Mouse (Mus musculus) right cerebral cortex, postnatal 25 days (tissue): ENCODE measurements around the gene Iqcc.
A peak's percentile ranks its signal among the peaks of the same experiment; 100 is the strongest.

Source experiments
- DNase-seq: peaks from one replicate; pipeline ENCODE4 v3.0.0; 2022

Iqcc gene

DNA sequence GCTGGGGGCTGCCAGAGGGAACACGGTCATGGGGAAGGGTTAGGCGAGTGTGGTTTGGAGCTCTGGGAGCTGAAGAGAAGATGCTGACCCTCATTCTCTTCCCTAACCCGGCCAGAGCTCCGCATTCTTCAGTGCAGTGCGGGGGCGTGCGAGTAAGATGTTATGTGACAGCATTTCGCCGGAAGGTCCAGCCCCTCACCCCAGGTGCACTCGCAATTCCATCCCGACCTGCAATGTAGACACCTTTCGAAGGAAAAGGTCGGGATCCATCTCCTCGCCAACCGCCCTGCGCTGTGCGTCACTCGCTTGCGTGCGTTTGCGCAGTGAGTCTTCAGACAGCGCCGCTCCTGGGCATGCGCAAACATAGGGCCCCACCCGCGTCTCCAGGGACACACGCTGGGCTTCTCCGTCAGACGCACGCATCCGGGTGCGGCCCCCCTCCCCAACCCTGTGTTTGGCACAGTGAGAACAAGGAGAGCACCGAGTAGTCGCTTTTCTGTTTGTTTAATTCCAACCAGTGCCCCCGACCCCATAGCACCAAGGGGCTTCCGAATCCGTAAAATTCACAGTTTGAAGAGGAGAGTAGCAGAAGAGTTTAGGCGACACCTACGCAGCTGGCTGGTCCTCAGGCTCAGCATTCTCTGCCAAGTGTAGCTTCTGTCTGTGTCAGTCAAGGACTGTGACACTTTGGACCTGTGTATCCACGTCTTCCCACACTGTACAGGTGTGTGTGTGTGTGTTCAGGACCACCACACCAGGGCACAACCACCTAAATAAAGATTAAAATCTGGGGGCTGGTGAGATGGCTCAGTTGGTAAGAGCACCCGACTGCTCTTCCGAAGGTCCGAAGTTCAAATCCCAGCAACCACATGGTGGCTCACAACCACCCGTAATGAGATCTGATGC, at the start of gene Iqcc:
TSS of gene Iqcc (minus strand) at position 314 of the 906 bp plus-strand sequence.
- DNase-seq, result peak; percentile 96

DNA sequence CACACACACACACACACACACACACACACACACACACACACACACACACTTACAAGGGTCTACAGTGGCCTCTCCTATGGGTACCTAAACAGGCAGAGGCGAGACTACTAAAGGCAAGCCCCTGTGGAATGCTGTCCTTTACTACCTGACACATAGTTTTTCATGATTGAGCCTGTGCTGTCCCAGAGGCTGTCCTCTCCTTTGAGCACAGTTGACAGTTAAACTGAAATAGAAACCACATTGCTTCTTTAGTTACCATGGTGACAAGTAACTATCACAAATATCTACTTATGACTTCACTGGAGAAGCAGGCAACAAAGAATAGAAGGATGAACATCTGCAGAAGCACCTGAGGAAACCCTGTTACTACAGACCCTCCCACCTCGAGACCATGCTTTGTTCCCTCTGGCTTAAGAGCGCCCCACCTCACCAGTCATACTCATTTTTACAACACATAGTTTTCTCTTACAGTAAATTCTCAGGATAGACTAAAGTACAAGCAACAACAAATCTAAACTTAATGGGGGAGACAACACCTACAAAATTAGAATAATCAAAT, 43.4 kb upstream of the Iqcc start:
- no peak for DNase-seq

- peak; percentile 24 for DNase-seq
Observed at GRCm38 (mm10) chr4:129661584-129661983, 42.7 kb upstream of the Iqcc start.

GRCm38 (mm10) chr4:129654770-129655169, 35.9 kb upstream of the Iqcc start:
- DNase-seq, result no peak

DNA sequence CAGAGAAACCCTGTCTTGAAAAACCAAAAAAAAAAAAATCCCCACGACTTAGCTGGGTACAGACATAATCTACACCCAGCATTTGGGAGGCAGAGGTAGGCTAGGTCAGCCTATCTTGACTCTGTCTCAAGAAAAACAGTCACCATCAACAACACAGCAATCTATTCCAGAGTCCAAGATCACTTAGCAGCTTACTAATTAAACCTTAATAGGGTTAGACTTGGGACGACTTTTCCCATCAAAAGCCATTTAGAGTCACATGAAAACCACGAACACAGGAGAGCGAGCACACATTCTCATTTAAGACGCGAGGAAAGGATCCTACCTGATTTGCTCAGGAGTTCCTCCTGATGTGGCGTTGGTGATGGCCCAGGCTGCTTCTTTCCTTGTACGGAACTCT, 31.5 kb upstream of the Iqcc start:
- DNase-seq, result no peak

DNA sequence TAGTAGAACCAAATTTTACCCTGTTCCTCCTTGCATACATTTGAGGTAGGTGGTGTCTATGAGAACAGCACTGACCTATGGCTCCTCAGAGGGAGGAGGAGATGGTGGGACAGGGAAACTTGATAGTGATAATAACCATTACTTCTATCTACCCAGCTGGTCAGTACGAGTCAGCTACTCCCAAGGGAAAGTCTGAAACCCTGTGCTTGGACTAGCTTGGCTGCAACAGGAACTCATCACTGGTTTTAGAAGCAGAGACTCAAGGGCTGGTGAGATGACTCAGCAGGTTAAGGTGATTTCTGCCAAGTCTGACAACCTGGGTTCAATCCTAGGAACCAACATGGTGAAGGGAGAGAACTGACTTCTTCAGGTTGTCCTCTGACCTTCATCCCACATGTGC, 29.8 kb upstream of the Iqcc start:
- DNase-seq, result no peak

DNA sequence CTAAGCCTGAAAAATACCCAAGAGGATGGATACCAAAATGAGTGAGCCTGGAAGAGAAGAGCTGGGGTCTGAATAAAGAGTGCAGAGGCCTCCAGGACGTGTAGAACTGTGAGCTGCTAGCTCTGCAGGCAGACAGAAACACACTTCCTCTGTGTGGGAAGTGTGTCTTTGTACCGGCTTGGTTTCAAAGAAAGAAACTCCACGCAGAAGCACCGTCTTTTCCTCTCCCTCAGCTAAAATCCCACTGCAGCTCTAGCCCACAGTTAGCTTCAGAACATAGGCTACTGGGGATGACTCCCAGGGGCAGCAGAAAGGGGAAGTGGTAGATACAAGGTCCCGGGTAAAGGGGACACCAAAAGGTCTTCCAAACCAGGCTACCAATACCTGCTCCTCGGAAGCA, 26.3 kb upstream of the Iqcc start:
- DNase-seq, result no peak

DNA sequence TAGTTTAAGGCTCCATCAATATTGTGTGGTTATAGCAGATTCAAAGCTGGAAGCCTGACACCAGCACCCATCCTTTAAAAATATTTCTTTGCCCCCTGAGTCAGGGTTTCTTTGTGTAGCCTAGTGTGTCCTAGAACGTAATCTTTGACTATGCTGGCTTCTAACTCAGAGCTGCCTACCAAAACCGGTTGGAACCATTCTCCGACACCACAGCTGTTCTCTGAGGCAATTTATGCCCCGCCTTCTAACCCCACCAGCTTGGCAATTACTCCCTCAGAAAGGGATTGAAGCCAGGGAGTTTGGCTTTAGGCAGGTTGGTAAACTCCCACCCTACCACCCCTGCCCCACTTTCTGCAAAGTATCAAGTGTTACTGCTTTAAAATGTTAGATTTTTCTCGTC, 22.9 kb upstream of the Iqcc start:
- no peak for DNase-seq

DNA sequence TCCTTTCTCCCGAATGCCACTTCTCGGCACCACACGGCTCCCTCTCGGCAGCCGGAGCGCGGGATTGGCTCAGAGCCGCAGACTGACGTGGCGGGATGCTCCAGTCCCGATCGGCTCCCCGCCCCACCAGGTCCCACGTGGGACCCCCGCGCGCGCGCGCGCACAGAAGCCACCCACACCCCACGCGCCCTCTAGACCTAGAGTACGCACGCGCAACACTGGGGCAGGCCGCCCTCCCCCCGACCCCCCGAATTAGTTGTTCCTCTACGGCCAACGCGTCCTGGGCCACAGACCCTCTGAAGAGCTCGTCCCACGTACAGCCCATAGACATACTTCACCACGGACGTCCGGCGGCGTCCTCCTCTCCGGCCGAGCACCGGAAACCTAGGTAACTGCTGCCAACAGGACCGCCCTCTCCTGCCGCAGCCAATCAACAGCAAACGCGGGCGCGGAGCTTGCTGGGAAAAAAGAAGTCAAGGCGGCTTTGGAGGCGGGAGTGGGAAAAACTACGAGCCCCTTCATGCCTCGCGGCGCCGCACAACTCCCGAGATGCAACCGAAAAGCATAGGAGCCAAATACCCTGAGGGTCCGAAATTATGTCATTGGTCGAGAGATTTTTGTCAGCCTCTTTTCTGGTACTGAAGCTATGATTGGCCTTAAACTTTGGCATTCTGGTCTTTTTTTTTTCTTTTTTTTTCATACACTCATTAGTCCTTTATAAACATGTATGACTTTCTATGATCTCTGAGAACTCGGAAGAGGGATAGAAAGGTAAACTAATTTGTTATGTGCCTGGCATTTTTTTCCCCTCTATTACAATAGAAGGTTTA, 22.0 kb upstream of the Iqcc start, which contains the start of gene Txlna:
TSS of gene Txlna (minus strand) at position 428 of the 830 bp plus-strand sequence.
- peak; percentile 96 for DNase-seq

- no peak for DNase-seq
Observed at GRCm38 (mm10) chr4:129640101-129640637, 21.3 kb upstream of the Iqcc start.

GRCm38 (mm10) chr4:129639221-129639620, 20.3 kb upstream of the Iqcc start:
- no peak for DNase-seq

- no peak for DNase-seq
Observed at GRCm38 (mm10) chr4:129633852-129634251, 15.0 kb upstream of the Iqcc start.

DNA sequence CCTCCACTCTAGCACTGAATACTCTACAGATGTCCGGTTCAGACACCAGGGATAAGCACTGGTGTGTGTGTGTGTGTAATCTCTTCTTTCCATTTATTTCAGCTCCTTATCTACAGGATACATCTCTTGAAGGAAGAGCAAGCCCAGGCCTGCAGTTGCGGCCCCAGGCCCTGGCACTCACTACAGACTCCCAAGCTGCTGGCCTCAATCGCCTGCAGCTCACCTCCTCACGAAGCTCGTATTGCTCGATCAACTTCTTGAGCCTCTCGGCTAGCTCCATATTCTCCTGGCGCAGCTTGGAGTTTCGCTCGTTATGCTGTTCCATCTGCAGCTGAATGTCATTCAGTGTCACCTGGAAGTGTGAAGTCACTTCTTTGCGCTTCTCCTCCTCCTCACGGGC, 13.0 kb upstream of the Iqcc start:
- DNase-seq, result no peak

- no peak for DNase-seq
Observed at GRCm38 (mm10) chr4:129630944-129631343, 12.0 kb upstream of the Iqcc start.

- no peak for DNase-seq
Observed at GRCm38 (mm10) chr4:129626035-129626434, 7.1 kb upstream of the Iqcc start.

- DNase-seq, result no peak
Observed at GRCm38 (mm10) chr4:129625496-129625895, 6.6 kb upstream of the Iqcc start.

GRCm38 (mm10) chr4:129625029-129625370, 6.1 kb upstream of the Iqcc start:
- DNase-seq, result no peak

DNA sequence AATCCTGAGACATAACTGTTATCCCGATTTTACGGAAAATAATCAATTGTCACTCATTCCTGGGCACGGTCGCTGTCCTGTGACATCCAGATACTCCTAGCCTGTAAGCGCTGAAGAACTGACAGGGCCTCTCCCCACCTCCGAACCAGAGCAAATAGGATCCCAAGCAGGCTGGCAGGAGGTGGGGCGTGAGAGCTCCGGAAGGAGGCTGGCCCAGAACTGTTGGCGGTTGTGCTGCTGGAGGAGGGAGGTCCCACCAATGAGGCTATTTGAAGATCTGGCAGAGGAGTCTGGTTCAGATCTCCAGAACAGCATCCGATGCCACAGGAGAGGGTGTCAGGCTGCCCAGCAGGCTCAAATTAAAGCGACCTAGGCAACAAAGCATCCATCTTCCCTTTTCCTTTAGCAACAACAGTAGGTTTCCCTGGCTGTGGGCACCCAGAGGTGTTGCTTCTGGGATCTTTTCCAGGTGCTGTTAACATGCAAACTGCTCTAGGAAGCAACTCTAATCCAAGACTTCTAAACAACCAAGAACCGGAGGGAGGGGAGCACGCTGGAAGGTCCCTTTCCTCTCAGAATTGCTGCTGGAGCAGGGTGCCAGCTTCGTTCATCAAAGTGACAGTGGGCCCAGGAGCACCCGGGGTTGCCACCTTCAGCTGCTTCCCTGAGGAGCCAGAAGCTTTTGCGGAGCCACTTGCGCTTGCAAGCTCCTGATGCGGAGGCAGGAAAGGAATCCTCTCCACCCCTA, 5.6 kb upstream of the Iqcc start:
- DNase-seq, result peak; percentile 88

- DNase-seq, result peak; percentile 59
Observed at GRCm38 (mm10) chr4:129623681-129624091, 4.8 kb upstream of the Iqcc start, which contains the start of gene Ccdc28b. Gene Ccdc28b (minus strand): TSS chr4:129623947.

DNA sequence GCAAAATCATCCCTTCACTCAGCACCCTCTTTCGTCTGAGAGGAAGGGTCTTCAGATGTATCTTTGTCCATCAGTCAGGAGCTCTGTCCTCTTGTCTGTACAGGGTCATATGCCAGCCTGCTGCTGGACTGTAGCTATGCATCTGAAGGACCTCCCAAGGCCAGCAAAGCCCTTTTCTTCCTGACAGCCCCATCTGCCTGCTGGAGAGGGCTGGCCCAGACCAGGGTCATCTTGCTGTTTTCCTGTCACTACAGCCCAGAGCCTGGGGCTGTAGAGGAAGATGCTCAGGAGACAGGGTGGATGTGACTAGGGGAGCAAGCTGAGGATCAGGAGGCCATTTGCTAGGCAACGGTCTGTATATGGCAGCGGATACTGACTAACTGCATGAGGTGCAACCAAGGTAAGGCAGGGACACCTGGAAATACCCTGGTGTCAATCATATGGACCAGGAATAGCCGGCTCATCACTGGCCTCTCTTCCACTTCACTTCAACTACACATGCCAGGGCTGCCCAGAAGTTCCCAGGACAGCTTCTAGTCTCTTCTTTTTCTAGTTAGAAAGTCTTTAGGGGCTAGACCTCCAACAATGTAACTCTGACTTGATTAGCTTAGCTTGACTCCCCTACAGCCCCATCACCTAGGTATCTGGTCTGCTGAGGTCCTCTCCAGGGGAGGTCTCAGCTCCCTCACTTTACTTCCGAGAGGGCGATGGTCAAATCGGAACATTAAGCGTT, 4.1 kb upstream of the Iqcc start:
- DNase-seq, result no peak

DNA sequence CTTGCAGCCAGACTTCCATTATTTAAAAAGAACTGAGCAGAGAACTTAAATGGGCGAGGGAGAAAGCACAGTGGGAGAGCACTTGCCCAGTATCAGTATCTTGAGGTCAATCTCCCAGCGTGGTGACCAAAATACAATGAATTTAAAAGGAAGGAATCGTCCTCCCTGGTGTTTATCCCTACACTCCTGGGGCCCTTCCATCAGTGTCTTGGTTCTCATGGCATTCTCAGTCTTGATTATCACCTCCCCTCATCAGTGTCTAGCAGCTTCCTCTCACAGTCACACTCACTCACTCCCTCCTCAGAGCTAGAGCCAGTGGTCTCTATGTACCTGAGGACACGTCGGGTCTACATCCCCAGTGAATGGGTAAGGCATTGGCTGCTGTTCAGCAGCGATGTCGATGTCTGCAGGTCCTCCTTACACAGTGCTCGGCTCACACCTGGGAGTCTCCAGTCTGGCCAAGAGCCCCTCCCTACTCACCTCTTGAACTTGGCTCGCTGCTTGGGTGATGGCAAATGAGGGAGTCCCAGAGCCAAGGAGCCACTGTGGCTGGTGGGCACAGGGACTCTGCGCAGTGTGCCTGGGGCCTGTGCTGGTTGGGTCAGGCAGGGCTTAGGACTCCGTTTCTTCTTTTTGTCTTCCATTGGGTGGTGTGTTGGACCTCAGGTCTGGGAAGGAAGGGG, 3.4 kb upstream of the Iqcc start:
- DNase-seq, result no peak
